Mouse (Mus musculus) kidney, embryonic 16.5 days (tissue): ENCODE measurements around the gene Lyzl4. TPM values are rescaled to one million over a fixed set of nuclear protein-coding genes. Genes with fewer than 3 reads are reported as not detected.

Experiments used
- ATAC-seq: fragments of 200-750 bp; cut with Nextera tagmentation; 2 replicates; pipeline ENCODE4 v1.8.0; 2017; ENCODE audit warnings: moderate TSS enrichment; ENCODE audit not compliant: low FRiP score, low TSS enrichment
- H3K27ac ChIP-seq: fragments of 300-500 bp; sonication (generic); 2 replicates; pipeline ENCODE4 v1.5.1; 2014; ENCODE audit warnings: low read length
- H3K27me3 ChIP-seq: fragments of 300-500 bp; sonication (generic); 2 replicates; pipeline ENCODE4 v1.6.1; 2014; ENCODE audit warnings: low read length, control low read depth, mixed read lengths; ENCODE audit not compliant: insufficient read depth
- H3K36me3 ChIP-seq: fragments of 300-500 bp; sonication (generic); 2 replicates; pipeline ENCODE4 v1.6.1; 2014; ENCODE audit warnings: low read length, control low read depth, mixed read lengths; ENCODE audit not compliant: insufficient read depth
- H3K4me1 ChIP-seq: fragments of 300-500 bp; sonication (generic); 2 replicates; pipeline ENCODE4 v1.6.1; 2014; ENCODE audit warnings: low read length, control low read depth, mixed read lengths; ENCODE audit not compliant: insufficient read depth
- H3K4me2 ChIP-seq: fragments of 300-500 bp; sonication (generic); replicated peaks from 2 replicates; pipeline ENCODE4 v1.6.1; 2014; ENCODE audit warnings: low read depth, low read length
- H3K4me3 ChIP-seq: fragments of 300-500 bp; sonication (generic); 2 replicates; pipeline ENCODE4 v1.5.1; 2014; ENCODE audit warnings: mild to moderate bottlenecking, low read length
- H3K9ac ChIP-seq: fragments of 300-500 bp; sonication (generic); replicated peaks from 2 replicates; pipeline ENCODE4 v1.6.1; 2014; ENCODE audit warnings: low read length
- H3K9me3 ChIP-seq: fragments of 300-500 bp; sonication (generic); 2 replicates; pipeline ENCODE4 v1.6.1; 2016; ENCODE audit warnings: low read length, control low read depth
- WGBS: fragments of 180-500 bp; shearing (Covaris S2); extraction: QIAGEN DNeasy Blood & Tissue Kit; methylation state at CpG from one replicate; pipeline ENCODE4 v1.1.7; 2014; 5-methylcytosine and 5-hydroxymethylcytosine counted together
- polyA plus RNA-seq: library from polyadenylated mRNA; unstranded; fragments of >200 nt; fragmentation: Nextera tagmentation; extraction: Ambion mirVana; gene quantifications from 2 replicates; pipeline ENCODE4 v1.2.1, GENCODE M21; 2015

Gene Lyzl4
- polyA plus RNA-seq, 1 experiment from 2014 or later: 0.25 TPM

DNA sequence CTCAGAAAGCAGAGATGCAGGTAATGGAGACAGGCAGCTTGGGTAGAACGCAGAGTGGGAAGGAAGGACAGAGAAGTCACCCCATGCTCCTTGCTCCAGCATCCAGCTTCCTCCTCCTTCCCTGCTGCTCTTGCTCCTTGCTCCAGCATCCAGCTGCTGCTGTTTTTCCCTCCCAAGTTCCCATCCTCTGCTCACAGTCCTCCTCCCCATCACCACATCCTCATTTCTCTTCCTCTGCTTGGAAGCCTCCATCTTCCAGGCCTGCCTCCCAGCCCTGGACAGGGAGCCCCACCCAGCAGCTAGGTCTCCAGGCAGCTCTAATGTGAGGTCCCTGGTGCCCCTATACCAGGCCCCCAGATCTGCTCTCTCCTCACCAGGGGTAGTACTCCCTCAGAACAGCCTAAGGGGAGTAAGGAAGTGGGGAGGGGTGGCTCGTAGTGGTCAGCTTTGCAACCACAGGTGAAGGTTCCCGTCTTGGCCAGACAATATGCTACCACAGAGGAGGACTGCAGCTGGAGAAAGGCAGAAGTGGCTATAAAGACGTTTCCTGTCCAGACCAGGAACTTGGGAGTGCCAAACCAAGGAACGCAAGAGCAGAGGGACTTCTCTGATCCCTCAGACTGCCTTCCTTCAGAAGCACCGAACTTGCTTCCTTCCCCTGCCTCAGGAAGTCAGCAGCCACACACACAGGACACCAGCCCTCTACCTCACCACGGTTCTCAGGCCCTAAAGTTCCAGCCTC is 5.9 kb downstream of the Lyzl4 start:
- H3K4me2 ChIP-seq: no peak overlapping the region
- ATAC-seq: no peak
- no peaks in the 10 kb centered on the region for H3K4me1 ChIP-seq
- 43% methylated on average over 7 of the region's 7 CpGs for WGBS
- no peak overlapping the region for H3K27ac ChIP-seq
- H3K36me3 ChIP-seq: no peaks in the 10 kb centered on the region
- H3K9me3 ChIP-seq: no peaks in the 10 kb centered on the region
- H3K9ac ChIP-seq: no peak overlapping the region
- no peak overlapping the region for H3K4me3 ChIP-seq
- H3K27me3 ChIP-seq: peaks cover 24% of the 10 kb centered on the region

DNA sequence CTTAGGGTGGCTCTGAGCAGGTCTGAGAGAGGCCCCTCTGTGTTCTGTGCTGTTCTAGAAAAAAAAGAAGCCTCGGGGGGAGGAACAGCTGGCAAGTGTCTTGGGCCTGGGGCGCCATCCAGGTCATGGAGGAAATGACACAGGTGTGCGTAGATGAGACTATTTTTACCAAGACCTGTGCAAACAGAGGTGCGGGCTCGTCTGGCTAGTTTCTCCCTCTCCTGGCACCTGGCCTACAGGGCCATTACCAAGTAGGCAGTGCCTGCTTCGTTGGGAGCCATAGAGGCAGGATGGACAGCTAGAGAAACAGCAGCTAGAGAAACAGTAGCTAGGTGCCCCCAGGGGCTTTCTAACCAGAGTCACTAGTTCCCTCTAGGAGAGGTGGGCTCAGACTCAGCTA is 8.6 kb downstream of the Lyzl4 start:
- 72% methylated on average over 6 of the region's 6 CpGs for WGBS
- no peak for ATAC-seq
- H3K9ac ChIP-seq: no peak overlapping the region
- H3K36me3 ChIP-seq: no peaks in the 10 kb centered on the region
- H3K4me2 ChIP-seq: no peak overlapping the region
- H3K4me1 ChIP-seq: no peaks in the 10 kb centered on the region
- H3K27me3 ChIP-seq: peaks cover 3% of the 10 kb centered on the region; the same call in 1 of the 2 replicates
- no peaks in the 10 kb centered on the region for H3K9me3 ChIP-seq
- H3K27ac ChIP-seq: no peak overlapping the region
- H3K4me3 ChIP-seq: no peak overlapping the region

DNA sequence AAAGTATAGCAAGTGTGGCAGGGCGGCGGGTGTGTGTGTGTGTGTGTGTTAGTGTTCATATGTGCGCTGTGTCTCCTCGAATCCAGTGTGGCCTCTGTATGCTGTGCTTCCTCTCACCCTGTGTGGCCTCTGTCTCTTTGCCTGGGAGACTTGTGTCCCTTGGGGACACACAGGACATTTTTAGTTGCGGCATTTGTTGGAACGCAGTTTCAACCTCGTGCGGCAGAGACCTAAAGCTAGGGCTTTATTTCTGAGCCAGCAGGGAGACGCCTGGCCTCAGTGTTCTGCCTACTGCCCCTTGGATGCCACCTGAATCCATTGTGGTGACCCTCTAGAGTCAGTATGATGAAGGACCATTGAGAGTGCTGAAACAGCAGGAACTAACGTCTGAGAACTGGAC is 9.0 kb downstream of the Lyzl4 start:
- 82% methylated on average over 10 of the region's 10 CpGs for WGBS
- Histone ChIP-seq H3K4me3 (no peak overlapping the region), H3K9ac (no peak overlapping the region), H3K36me3 (no peaks in the 10 kb centered on the region), H3K27me3 (peaks cover 3% of the 10 kb centered on the region; the same call in 1 of the 2 replicates), H3K9me3 (no peaks in the 10 kb centered on the region), H3K4me1 (no peaks in the 10 kb centered on the region), H3K4me2 (no peak overlapping the region), H3K27ac (no peak overlapping the region)
- ATAC-seq: no peak

DNA sequence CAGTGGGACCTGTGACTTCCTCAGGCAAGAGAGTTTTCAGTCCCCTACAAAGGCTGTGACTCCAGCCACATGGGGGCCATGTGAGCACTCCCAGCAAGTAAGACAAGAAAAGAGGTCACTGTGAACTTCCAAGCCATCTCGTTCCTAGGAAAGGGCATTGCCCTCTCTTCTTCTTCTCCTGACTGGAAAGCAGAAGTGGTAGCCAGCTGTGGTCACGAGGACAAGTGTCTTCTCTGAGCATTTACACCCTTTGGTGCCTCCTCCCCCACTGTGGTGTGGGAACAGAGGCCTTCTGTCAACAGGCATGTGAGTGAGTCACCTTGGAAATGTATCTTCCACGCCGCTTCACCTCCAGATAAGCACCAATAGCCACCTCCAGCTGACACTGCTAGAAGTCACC is 9.9 kb downstream of the Lyzl4 start:
- peaks cover 3% of the 10 kb centered on the region; the same call in 1 of the 2 replicates for H3K27me3 ChIP-seq
- H3K9me3 ChIP-seq: no peaks in the 10 kb centered on the region
- H3K27ac ChIP-seq: no peak overlapping the region
- H3K9ac ChIP-seq: no peak overlapping the region
- H3K4me3 ChIP-seq: no peak overlapping the region
- no peaks in the 10 kb centered on the region for H3K36me3 ChIP-seq
- WGBS: 50% methylated on average over 4 of the region's 4 CpGs
- no peak overlapping the region for H3K4me2 ChIP-seq
- no peak for ATAC-seq
- no peaks in the 10 kb centered on the region for H3K4me1 ChIP-seq

DNA sequence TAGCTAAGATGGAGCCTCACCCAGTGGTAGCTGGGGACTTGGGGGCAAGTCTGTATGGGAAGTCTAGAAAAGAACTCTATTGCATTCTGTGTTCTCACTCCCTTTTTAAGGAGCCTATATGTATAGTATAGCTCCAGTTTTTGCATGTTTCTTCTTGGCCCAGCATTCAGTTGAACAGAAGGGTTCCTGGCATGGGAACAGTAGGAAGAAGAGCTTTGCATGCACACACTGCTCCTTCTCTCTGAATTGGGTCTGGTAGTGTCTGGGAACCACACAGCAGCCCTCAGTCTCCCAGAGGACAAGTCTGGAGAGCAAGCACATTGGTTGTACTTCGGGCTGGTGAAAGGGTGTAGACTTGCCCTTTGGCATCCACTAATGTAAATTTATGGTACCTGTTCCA is 11.3 kb downstream of the Lyzl4 start:
- WGBS: 65% methylated on average over 1 of the region's 1 CpGs
- ATAC-seq: no peak

DNA sequence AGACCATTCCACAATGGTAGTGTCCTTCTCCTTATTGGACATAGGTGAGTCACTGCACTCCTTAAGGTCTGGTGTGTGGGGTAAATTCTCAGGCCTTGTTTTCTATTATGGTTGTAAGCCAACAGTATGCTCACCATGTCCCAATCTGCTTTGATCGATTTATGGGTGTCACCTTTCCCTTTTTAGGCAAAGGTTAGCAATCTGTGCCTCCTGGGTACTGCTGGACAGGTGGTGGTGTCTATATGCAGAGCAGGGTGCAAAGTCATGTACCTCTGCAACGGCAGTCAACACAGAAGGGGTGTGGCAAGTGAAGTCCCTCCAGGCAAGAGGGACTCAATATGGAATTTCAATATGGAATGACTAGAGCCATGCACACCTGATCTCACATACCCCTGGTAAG is 17.0 kb downstream of the Lyzl4 start:
- ATAC-seq: no peak
- H3K9me3 ChIP-seq: no peaks in the 10 kb centered on the region
- H3K4me2 ChIP-seq: no peak overlapping the region

More for the DNA sequence above, 11.3 kb downstream of the Lyzl4 start:
- no peaks in the 10 kb centered on the region for H3K4me1 ChIP-seq
- no peak overlapping the region for H3K4me2 ChIP-seq
- H3K9me3 ChIP-seq: no peaks in the 10 kb centered on the region
- no peaks in the 10 kb centered on the region for H3K36me3 ChIP-seq
- no peak overlapping the region for H3K4me3 ChIP-seq
- no peak overlapping the region for H3K9ac ChIP-seq
- peaks cover 3% of the 10 kb centered on the region; the same call in 1 of the 2 replicates for H3K27me3 ChIP-seq
- no peak overlapping the region for H3K27ac ChIP-seq

DNA sequence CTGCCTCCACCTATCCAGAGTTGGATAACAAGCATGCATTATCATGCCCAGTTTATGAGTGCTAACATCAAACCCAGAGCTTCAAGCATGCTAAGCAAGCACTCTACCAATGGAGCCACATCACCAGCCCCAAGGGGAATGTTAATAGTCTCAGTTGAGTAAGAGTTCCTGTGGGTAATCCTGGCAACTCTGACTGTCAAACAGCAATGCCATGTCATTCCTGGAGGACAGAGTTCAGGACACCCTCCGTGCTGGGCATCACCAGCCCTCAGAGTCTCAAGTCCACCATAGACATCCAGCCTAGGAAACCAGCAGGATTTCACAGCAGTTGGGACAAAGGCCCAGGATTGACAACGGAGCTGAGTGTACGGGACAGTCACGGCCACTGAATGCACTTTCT is 18.7 kb downstream of the Lyzl4 start:
- Histone ChIP-seq H3K27ac (no peak overlapping the region), H3K4me3 (no peak overlapping the region), H3K4me2 (no peak overlapping the region), H3K4me1 (no peaks in the 10 kb centered on the region), H3K27me3 (no peaks in the 10 kb centered on the region), H3K36me3 (no peaks in the 10 kb centered on the region), H3K9ac (no peak overlapping the region), H3K9me3 (no peaks in the 10 kb centered on the region)
- WGBS: 90% methylated on average over 4 of the region's 4 CpGs
- no peak for ATAC-seq

More for the DNA sequence above, 17.0 kb downstream of the Lyzl4 start:
- Histone ChIP-seq H3K27ac (no peak overlapping the region), H3K4me3 (no peak overlapping the region), H3K4me1 (no peaks in the 10 kb centered on the region), H3K9ac (no peak overlapping the region), H3K36me3 (no peaks in the 10 kb centered on the region), H3K27me3 (no peaks in the 10 kb centered on the region)
- 75% methylated on average over 2 of the region's 2 CpGs for WGBS

DNA sequence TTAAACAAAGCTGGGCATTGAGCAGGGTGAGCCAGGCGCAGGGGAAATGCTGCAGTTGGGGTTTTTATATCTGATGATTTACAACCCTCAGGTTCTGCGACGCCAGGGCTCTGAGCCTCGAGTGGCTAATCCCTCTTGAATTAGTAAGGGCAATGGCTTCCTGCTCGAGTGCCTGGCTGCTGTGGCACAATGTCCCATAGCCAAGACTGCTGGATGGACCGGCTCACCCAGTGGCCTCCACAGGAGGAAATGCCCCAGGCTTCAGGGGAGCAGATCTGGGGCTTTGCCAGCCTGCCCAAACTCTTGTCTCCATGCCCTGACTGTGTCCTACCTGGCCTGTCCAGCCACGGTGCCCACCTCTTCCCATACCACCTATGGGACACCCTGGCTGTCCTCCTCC is 22.5 kb downstream of the Lyzl4 start:
- H3K4me2 ChIP-seq: no peak overlapping the region
- H3K4me3 ChIP-seq: no peak overlapping the region
- no peaks in the 10 kb centered on the region for H3K9me3 ChIP-seq
- no peaks in the 10 kb centered on the region for H3K4me1 ChIP-seq
- H3K27me3 ChIP-seq: no peaks in the 10 kb centered on the region
- no peaks in the 10 kb centered on the region for H3K36me3 ChIP-seq
- H3K9ac ChIP-seq: no peak overlapping the region
- no peak overlapping the region for H3K27ac ChIP-seq
- 28% methylated on average over 7 of the region's 7 CpGs for WGBS
- no peak for ATAC-seq

DNA sequence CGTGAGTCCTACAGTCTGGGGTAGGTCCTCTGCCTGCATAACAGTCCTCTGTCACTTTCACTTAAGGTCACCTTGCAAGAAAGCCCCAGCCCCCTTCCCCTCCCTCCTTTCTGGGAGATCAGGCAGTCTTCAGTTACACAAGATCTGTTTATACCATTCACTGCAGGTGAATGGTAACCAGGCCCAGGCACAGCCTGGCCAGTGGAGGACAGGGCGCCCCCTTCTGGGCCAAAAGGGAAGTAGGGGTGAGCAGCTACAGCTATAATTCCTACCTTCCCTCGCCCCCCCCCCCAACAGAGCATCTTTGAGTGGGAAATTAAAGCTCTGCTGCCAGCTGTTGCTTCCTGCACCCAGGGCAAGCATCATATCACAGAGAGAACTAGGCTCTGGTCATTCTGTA is 25.4 kb downstream of the Lyzl4 start:
- 0 out of 2 replicates have a peak, but pooled peaks have one; percentile 12 for ATAC-seq
- Histone ChIP-seq H3K9ac (no peak overlapping the region), H3K9me3 (no peaks in the 10 kb centered on the region), H3K27me3 (no peaks in the 10 kb centered on the region), H3K4me3 (no peak overlapping the region), H3K36me3 (no peaks in the 10 kb centered on the region), H3K4me1 (no peaks in the 10 kb centered on the region), H3K27ac (no peak overlapping the region), H3K4me2 (no peak overlapping the region)
- WGBS: 57% methylated on average over 3 of the region's 3 CpGs

DNA sequence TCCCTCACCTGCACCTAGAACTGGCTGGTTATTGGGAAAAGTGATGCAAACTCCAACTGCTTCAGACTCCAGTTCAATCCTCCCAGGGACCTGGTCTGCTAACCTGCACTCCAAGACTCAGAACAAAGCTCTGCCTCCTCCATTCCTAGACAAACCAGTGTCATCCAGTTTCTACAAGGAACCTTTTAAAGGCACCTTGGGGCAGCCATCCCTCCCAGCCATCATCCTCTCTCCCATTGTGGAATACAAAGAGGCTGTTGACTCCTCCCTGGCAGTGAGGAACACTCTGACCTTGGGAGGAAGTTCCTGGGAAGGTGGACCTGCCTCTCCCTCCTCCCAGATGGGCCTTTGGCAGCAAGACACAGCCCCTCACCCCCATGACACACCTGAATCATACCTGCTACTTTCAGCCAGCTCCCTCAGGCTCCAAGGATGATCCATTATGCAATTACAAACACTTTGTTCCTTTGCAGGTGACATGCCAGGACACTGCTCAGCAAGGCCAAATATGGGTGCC is 27.6 kb downstream of the Lyzl4 start:
- Histone ChIP-seq H3K27me3 (no peaks in the 10 kb centered on the region), H3K4me1 (no peaks in the 10 kb centered on the region), H3K9me3 (no peaks in the 10 kb centered on the region), H3K4me3 (no peak overlapping the region), H3K27ac (no peak overlapping the region), H3K36me3 (no peaks in the 10 kb centered on the region), H3K9ac (no peak overlapping the region), H3K4me2 (no peak overlapping the region)
- no peak for ATAC-seq
